Mouse (Mus musculus) lung, embryonic 14.5 days (tissue): Measurements from ENCODE around the gene Fanci. TPM values are rescaled to one million over a fixed set of nuclear protein-coding genes. Genes with fewer than 3 reads are reported as not detected.

Experiments used
- ATAC-seq: fragments of 200-750 bp; cut with Nextera tagmentation; 2 replicates; pipeline ENCODE4 v1.8.0; 2017; ENCODE audit warnings: mild to moderate bottlenecking, moderate TSS enrichment, moderate library complexity; ENCODE audit not compliant: insufficient read depth
- DNase-seq: peaks from one replicate; pipeline ENCODE4 v3.0.0-alpha.2; 2015
- H3K27ac ChIP-seq: fragments of 300-500 bp; sonication (generic); 2 replicates; pipeline ENCODE4 v1.5.1; 2014; ENCODE audit warnings: low read depth, mild to moderate bottlenecking, moderate library complexity
- H3K27me3 ChIP-seq: fragments of 300-500 bp; sonication (generic); 2 replicates; pipeline ENCODE4 v1.6.1; 2014; ENCODE audit warnings: low read length, control low read depth; ENCODE audit not compliant: insufficient read depth
- H3K36me3 ChIP-seq: fragments of 300-500 bp; sonication (generic); 2 replicates; pipeline ENCODE4 v1.6.1; 2014; ENCODE audit warnings: control low read depth; ENCODE audit not compliant: insufficient read depth
- H3K4me1 ChIP-seq: fragments of 300-500 bp; sonication (generic); 2 replicates; pipeline ENCODE4 v1.6.1; 2014; ENCODE audit warnings: antibody characterized with exemption, control low read depth; ENCODE audit not compliant: insufficient read depth
- H3K4me2 ChIP-seq: fragments of 300-500 bp; sonication (generic); 2 replicates; pipeline ENCODE4 v1.6.1; 2014; ENCODE audit warnings: mild to moderate bottlenecking
- H3K4me3 ChIP-seq: fragments of 300-500 bp; sonication (generic); 2 replicates; pipeline ENCODE4 v1.5.1; 2014; ENCODE audit warnings: low read depth, low read length
- H3K9ac ChIP-seq: fragments of 300-500 bp; sonication (generic); 2 replicates; pipeline ENCODE4 v1.6.1; 2014
- H3K9me3 ChIP-seq: fragments of 300-500 bp; sonication (generic); 2 replicates; pipeline ENCODE4 v1.6.1; 2016; ENCODE audit warnings: low read depth, low read length, control low read depth
- CTCF ChIP-seq: IDR thresholded peaks from 2 replicates; pipeline ENCODE4 v1.5.1; 2016; ENCODE audit warnings: antibody characterized with exemption, low read depth
- WGBS: fragments of 180-500 bp; shearing (Covaris S2); extraction: QIAGEN DNeasy Blood & Tissue Kit; methylation state at CpG from one replicate; pipeline ENCODE4 v1.1.7; 2014; 5-methylcytosine and 5-hydroxymethylcytosine counted together
- polyA plus RNA-seq: library from polyadenylated mRNA; unstranded; fragments of >200 nt; fragmentation: Nextera tagmentation; extraction: Ambion mirVana; gene quantifications from 2 replicates; pipeline ENCODE4 v1.2.1, GENCODE M21; 2014

Fanci gene
- polyA plus RNA-seq, 1 experiment from 2014 or later = 19.3 TPM

- H3K9ac ChIP-seq = no peak overlapping the region
- no peak for TF ChIP-seq CTCF
- H3K27ac ChIP-seq = no peak overlapping the region
- H3K27me3 ChIP-seq = no peaks in the 10 kb centered on the region
- no peak overlapping the region for H3K4me3 ChIP-seq
- peak; percentile 54 for ATAC-seq
- H3K4me2 ChIP-seq = no peak overlapping the region
- no peaks in the 10 kb centered on the region for H3K9me3 ChIP-seq
- WGBS = 37% methylated on average over 15 of the region's 15 CpGs
- peak; percentile 63 for DNase-seq
- H3K4me1 ChIP-seq = no peaks in the 10 kb centered on the region
- H3K36me3 ChIP-seq = peaks cover 60% of the 10 kb centered on the region
These were observed 33.2 kb upstream of the Fanci start for GRCm38 (mm10) chr7:79358350-79359182.

GRCm38 (mm10) chr7:79359183-79359435 is 32.6 kb upstream of the Fanci start:
- TF ChIP-seq CTCF = no peak
- Histone ChIP-seq H3K27me3 (no peaks in the 10 kb centered on the region), H3K4me3 (no peak overlapping the region), H3K4me1 (no peaks in the 10 kb centered on the region), H3K27ac (no peak overlapping the region), H3K9ac (no peak overlapping the region), H3K4me2 (no peak overlapping the region), H3K9me3 (no peaks in the 10 kb centered on the region), H3K36me3 (peaks cover 55% of the 10 kb centered on the region)
- ATAC-seq (no peak), DNase-seq (no peak)
- WGBS = 76% methylated on average over 3 of the region's 3 CpGs

- H3K27ac ChIP-seq = no peak overlapping the region
- no peak for TF ChIP-seq CTCF
- H3K36me3 ChIP-seq = peaks cover 49% of the 10 kb centered on the region
- no peak overlapping the region for H3K9ac ChIP-seq
- H3K4me3 ChIP-seq = no peak overlapping the region
- ATAC-seq (no peak), DNase-seq (no peak)
- H3K4me1 ChIP-seq = no peaks in the 10 kb centered on the region
- no peak overlapping the region for H3K4me2 ChIP-seq
- 62% methylated on average over 11 of the region's 11 CpGs for WGBS
- H3K9me3 ChIP-seq = no peaks in the 10 kb centered on the region
- no peaks in the 10 kb centered on the region for H3K27me3 ChIP-seq
These were observed 31.7 kb upstream of the Fanci start for GRCm38 (mm10) chr7:79360056-79360455.

GRCm38 (mm10) chr7:79362208-79362607 is 29.5 kb upstream of the Fanci start:
- Histone ChIP-seq H3K4me1 (no peaks in the 10 kb centered on the region), H3K4me2 (no peak overlapping the region), H3K27ac (peak overlapping the region; percentile 42; the same call in 1 of the 2 replicates), H3K9ac (no peak overlapping the region), H3K9me3 (no peaks in the 10 kb centered on the region), H3K36me3 (peaks cover 30% of the 10 kb centered on the region), H3K27me3 (no peaks in the 10 kb centered on the region), H3K4me3 (no peak overlapping the region)
- WGBS = 75% methylated on average over 8 of the region's 8 CpGs
- TF ChIP-seq CTCF = no peak
- ATAC-seq (no peak), DNase-seq (no peak)

GRCm38 (mm10) chr7:79362830-79363229 is 28.9 kb upstream of the Fanci start:
- 72% methylated on average over 7 of the region's 7 CpGs for WGBS
- H3K4me1 ChIP-seq = no peaks in the 10 kb centered on the region

GRCm38 (mm10) chr7:79363370-79364043 is 28.2 kb upstream of the Fanci start:
- Histone ChIP-seq H3K36me3 (peaks cover 19% of the 10 kb centered on the region), H3K27ac (peak overlapping the region; percentile 47; the same call in 1 of the 2 replicates), H3K4me1 (no peaks in the 10 kb centered on the region), H3K4me3 (no peak overlapping the region), H3K9ac (no peak overlapping the region), H3K9me3 (no peaks in the 10 kb centered on the region), H3K27me3 (no peaks in the 10 kb centered on the region), H3K4me2 (no peak overlapping the region)
- ATAC-seq = peak; percentile 76
- peak; percentile 74 for DNase-seq
- TF ChIP-seq CTCF = no peak
- 18% methylated on average over 8 of the region's 8 CpGs for WGBS

More at GRCm38 (mm10) chr7:79362830-79363229, 28.9 kb upstream of the Fanci start:
- Histone ChIP-seq H3K36me3 (peaks cover 26% of the 10 kb centered on the region), H3K4me3 (no peak overlapping the region), H3K9ac (no peak overlapping the region), H3K4me2 (no peak overlapping the region), H3K27me3 (no peaks in the 10 kb centered on the region), H3K27ac (no peak overlapping the region), H3K9me3 (no peaks in the 10 kb centered on the region)
- no peak for ATAC-seq
- no peak for DNase-seq
- TF ChIP-seq CTCF = no peak

- no peaks in the 10 kb centered on the region for H3K9me3 ChIP-seq
- H3K4me3 ChIP-seq = no peak overlapping the region
- H3K4me1 ChIP-seq = no peaks in the 10 kb centered on the region
- TF ChIP-seq CTCF = no peak
- DNase-seq (no peak), ATAC-seq (no peak)
- no peak overlapping the region for H3K9ac ChIP-seq
- H3K27me3 ChIP-seq = no peaks in the 10 kb centered on the region
- no peak overlapping the region for H3K4me2 ChIP-seq
- no peak overlapping the region for H3K27ac ChIP-seq
- WGBS = 76% methylated on average over 5 of the region's 5 CpGs
- no peaks in the 10 kb centered on the region for H3K36me3 ChIP-seq
These were observed 23.1 kb upstream of the Fanci start for GRCm38 (mm10) chr7:79368664-79369063.
